Mouse (Mus musculus) MEL (cell line): ENCODE measurements around the gene Bmp2. TPM values are rescaled to one million over a fixed set of nuclear protein-coding genes. Genes with fewer than 3 reads are reported as not detected.

Experiments
- DNase-seq: peaks from one replicate; pipeline ENCODE4 v3.0.0; 2011; ENCODE audit warnings: low read depth, low spot score
- H3K27ac ChIP-seq: 2 replicates; pipeline ENCODE4 v1.5.1; 2012; ENCODE audit warnings: low read depth, mild to moderate bottlenecking, control low read depth, low read length, moderate library complexity; ENCODE audit not compliant: control insufficient read depth
- H3K27me3 ChIP-seq, 2 experiments: fragments of 150-350 bp in 1 of 2; sonication (generic) in 1 of 2; 2 replicates each; pipeline ENCODE4 v1.6.1; 2012; ENCODE audit warnings: low read length in 2 of 2, mild to moderate bottlenecking in 2 of 2, improper control_type of control experiment in 1 of 2, moderate library complexity in 1 of 2; ENCODE audit not compliant: insufficient read depth in 2 of 2, control insufficient read depth in 1 of 2
- H3K36me3 ChIP-seq, 2 experiments: 2 replicates each; pipeline ENCODE4 v1.6.1; 2012 to 2014; ENCODE audit warnings: low read length in 2 of 2, improper control_type of control experiment in 1 of 2, inconsistent platforms in 1 of 2, mild to moderate bottlenecking in 1 of 2; ENCODE audit not compliant: insufficient read depth in 2 of 2, control insufficient read depth in 1 of 2
- H3K4me1 ChIP-seq, 2 experiments: fragments of 150-350 bp in 1 of 2; sonication (generic) in 1 of 2; 2 replicates each; pipeline ENCODE4 v1.6.1; 2012; ENCODE audit warnings: low read length in 2 of 2, improper control_type of control experiment in 1 of 2, mild to moderate bottlenecking in 1 of 2; ENCODE audit not compliant: insufficient read depth in 2 of 2, control insufficient read depth in 1 of 2
- H3K4me3 ChIP-seq, 2 experiments: fragments of 150-350 bp in 1 of 2; sonication (generic) in 1 of 2; 2 replicates each; pipeline ENCODE4 v1.5.1; 2012; ENCODE audit warnings: low read depth in 2 of 2, low read length in 2 of 2, mild to moderate bottlenecking in 2 of 2, moderate library complexity in 2 of 2, control low read depth in 1 of 2, improper control_type of control experiment in 1 of 2; ENCODE audit not compliant: control insufficient read depth in 1 of 2, insufficient read depth in 1 of 2
- H3K79me2 ChIP-seq: 2 replicates; pipeline ENCODE4 v1.6.1; 2012; ENCODE audit warnings: mild to moderate bottlenecking, low read length, moderate library complexity; ENCODE audit not compliant: control insufficient read depth, poor library complexity, insufficient read depth
- H3K9ac ChIP-seq: 2 replicates; pipeline ENCODE4 v1.6.1; 2012; ENCODE audit warnings: low read depth, mild to moderate bottlenecking, control low read depth, low read length, moderate library complexity; ENCODE audit not compliant: control insufficient read depth, poor library complexity, severe bottlenecking
- H3K9me3 ChIP-seq: fragments of 150-350 bp; sonication (generic); replicated peaks from 2 replicates; pipeline ENCODE4 v1.6.1; 2012; ENCODE audit warnings: mild to moderate bottlenecking, low read length, improper control_type of control experiment, moderate library complexity; ENCODE audit not compliant: insufficient read depth
- BHLHE40 ChIP-seq: IDR thresholded peaks from 2 replicates; pipeline ENCODE4 v1.6.1; 2012; ENCODE audit warnings: low read depth, mild to moderate bottlenecking, inconsistent platforms, low read length, improper control_type of control experiment, borderline replicate concordance
- CHD1 ChIP-seq: IDR thresholded peaks from 2 replicates; pipeline ENCODE4 v1.6.1; 2012; ENCODE audit warnings: low read depth, mild to moderate bottlenecking, inconsistent platforms, low read length, improper control_type of control experiment
- CTCF ChIP-seq, 3 experiments: IDR thresholded peaks in 2 of 3; conservative IDR thresholded peaks in 1 of 3; 2 replicates each; pipeline ENCODE4 v1.5.1; 2011 to 2012; ENCODE audit warnings: low read length in 3 of 3, low read depth in 2 of 3, mild to moderate bottlenecking in 2 of 3, improper control_type of control experiment in 1 of 3, inconsistent platforms in 1 of 3, mixed read lengths in 1 of 3, moderate library complexity in 1 of 3; ENCODE audit not compliant: control insufficient read depth in 1 of 3, insufficient read depth in 1 of 3, poor library complexity in 1 of 3, severe bottlenecking in 1 of 3
- E2F4 ChIP-seq: IDR thresholded peaks from 2 replicates; pipeline ENCODE4 v1.6.1; 2011; ENCODE audit warnings: low read depth, low read length, improper control_type of control experiment, borderline replicate concordance
- GABPA ChIP-seq: IDR thresholded peaks from 2 replicates; pipeline ENCODE4 v1.6.1; 2012; ENCODE audit warnings: low read depth, mild to moderate bottlenecking, inconsistent platforms, low read length, improper control_type of control experiment, moderate library complexity
- HCFC1 ChIP-seq: IDR thresholded peaks from 2 replicates; pipeline ENCODE4 v1.6.1; 2012; ENCODE audit warnings: low read depth, mild to moderate bottlenecking, inconsistent platforms, low read length, improper control_type of control experiment, moderate library complexity
- JUND ChIP-seq: IDR thresholded peaks from 2 replicates; pipeline ENCODE4 v1.6.1; 2011; ENCODE audit warnings: low read depth, mild to moderate bottlenecking, improper control_type of control experiment, low read length
- KAT2A ChIP-seq: conservative IDR thresholded peaks from 2 replicates; pipeline ENCODE4 v1.6.1; 2012; ENCODE audit warnings: low read depth, low read length, improper control_type of control experiment, inconsistent platforms
- MAFK ChIP-seq: IDR thresholded peaks from 2 replicates; pipeline ENCODE4 v1.6.1; 2011; ENCODE audit warnings: low read depth, mild to moderate bottlenecking, low read length, improper control_type of control experiment, borderline replicate concordance
- MAZ ChIP-seq: IDR thresholded peaks from 2 replicates; pipeline ENCODE4 v1.6.1; 2012; ENCODE audit warnings: low read depth, mild to moderate bottlenecking, inconsistent platforms, low read length, improper control_type of control experiment
- MXI1 ChIP-seq: IDR thresholded peaks from 2 replicates; pipeline ENCODE4 v1.6.1; 2011; ENCODE audit warnings: mild to moderate bottlenecking, low read depth, low read length, improper control_type of control experiment
- MYC ChIP-seq: IDR thresholded peaks from 2 replicates; pipeline ENCODE4 v1.6.1; 2011; ENCODE audit warnings: low read depth, mild to moderate bottlenecking, low read length, improper control_type of control experiment, moderate library complexity
- NELFE ChIP-seq: IDR thresholded peaks from 2 replicates; pipeline ENCODE4 v1.6.1; 2011; ENCODE audit warnings: low read depth, low read length, improper control_type of control experiment
- SIN3A ChIP-seq: IDR thresholded peaks from 2 replicates; pipeline ENCODE4 v1.6.1; 2012; ENCODE audit warnings: low read length, improper control_type of control experiment, inconsistent platforms
- TAL1 ChIP-seq: IDR thresholded peaks from 2 replicates; pipeline ENCODE4 v1.6.1; 2012; ENCODE audit warnings: mild to moderate bottlenecking, inconsistent platforms, low read length, moderate library complexity, mixed read lengths
- USF1 ChIP-seq: IDR thresholded peaks from 2 replicates; pipeline ENCODE4 v1.6.1; 2014; ENCODE audit warnings: low read depth, mild to moderate bottlenecking, inconsistent platforms, low read length, improper control_type of control experiment, moderate library complexity
- ZC3H11A ChIP-seq: IDR thresholded peaks from 2 replicates; pipeline ENCODE4 v1.6.1; 2012; ENCODE audit warnings: low read depth, mild to moderate bottlenecking, inconsistent platforms, low read length, improper control_type of control experiment
- ZKSCAN1 ChIP-seq: IDR thresholded peaks from 2 replicates; pipeline ENCODE4 v1.6.1; 2012; ENCODE audit warnings: low read depth, mild to moderate bottlenecking, inconsistent platforms, low read length, improper control_type of control experiment, moderate library complexity
- polyA plus RNA-seq, 2 experiments: library from polyadenylated mRNA; stranded (reverse) in 1 of 2; unstranded in 1 of 2; fragments of >175 nt in 1 of 2; fragments of >200 nt in 1 of 2; gene quantifications; 2 replicates each; pipeline versions ENCODE4 v1.2.1 to v1.2.4; 2012; ENCODE audit warnings: low replicate concordance in 2 of 2, low read depth in 1 of 2; ENCODE audit not compliant: insufficient read length in 2 of 2, insufficient read depth in 1 of 2, missing spikeins in 1 of 2
- total RNA-seq: library from RNA; depleted of rRNA; stranded (reverse); fragments of 300-350 nt; gene quantifications from 2 replicates; pipeline ENCODE4 v1.2.3, GENCODE M21; 2012

The Bmp2 gene
- total and polyA plus RNA-seq, 3 experiments = not detected

DNA sequence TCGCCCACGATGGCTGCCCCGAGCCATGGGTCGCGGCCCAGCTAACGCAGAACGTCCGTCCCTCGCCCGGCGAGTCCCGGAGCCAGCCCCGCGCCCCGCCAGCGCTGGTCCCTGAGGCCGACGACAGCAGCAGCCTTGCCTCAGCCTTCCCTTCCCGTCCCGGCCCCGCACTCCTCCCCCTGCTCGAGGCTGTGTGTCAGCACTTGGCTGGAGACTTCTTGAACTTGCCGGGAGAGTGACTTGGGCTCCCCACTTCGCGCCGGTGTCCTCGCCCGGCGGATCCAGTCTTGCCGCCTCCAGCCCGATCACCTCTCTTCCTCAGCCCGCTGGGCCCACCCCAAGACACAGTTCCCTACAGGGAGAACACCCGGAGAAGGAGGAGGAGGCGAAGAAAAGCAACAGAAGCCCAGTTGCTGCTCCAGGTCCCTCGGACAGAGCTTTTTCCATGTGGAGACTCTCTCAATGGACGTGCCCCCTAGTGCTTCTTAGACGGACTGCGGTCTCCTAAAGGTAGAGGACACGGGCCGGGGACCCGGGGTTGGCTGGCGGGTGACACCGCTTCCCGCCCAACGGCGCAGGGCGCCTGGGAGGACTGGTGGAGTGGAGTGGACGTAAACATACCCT is 995 bp downstream of the Bmp2 start:
- Histone ChIP-seq H3K36me3 (no peaks in the 10 kb centered on the region), H3K4me1 (no peaks in the 10 kb centered on the region), H3K9me3 (no peaks in the 10 kb centered on the region), H3K9ac (no peak overlapping the region), H3K4me3 (no peak overlapping the region), H3K27ac (no peak overlapping the region), H3K79me2 (no peaks in the 10 kb centered on the region), H3K27me3 (no peaks in the 10 kb centered on the region)
- no peak for DNase-seq
- TF ChIP-seq HCFC1 (no peak), MAZ (no peak), BHLHE40 (no peak)

DNA sequence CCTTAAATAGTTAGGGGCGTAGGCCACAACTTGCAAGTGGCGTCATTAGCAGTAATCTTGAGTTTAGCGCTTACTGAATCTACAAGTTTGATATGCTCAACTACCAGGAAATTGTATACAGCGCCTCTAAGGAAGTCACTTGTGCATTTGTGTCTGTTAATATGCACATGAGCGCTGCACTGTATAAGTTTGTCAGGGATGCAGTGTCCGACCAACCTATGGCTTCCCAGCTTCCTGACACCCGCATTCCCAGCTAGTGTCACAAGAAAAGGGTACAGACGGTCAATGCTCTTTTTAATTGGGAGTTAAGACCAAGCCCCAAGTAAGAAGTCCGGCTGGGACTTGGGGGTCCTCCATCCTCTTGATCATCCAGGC is 1.9 kb downstream of the Bmp2 start:
- Histone ChIP-seq H3K27ac (no peak overlapping the region), H3K4me1 (no peaks in the 10 kb centered on the region), H3K4me3 (no peak overlapping the region), H3K9ac (no peak overlapping the region), H3K9me3 (no peaks in the 10 kb centered on the region), H3K36me3 (no peaks in the 10 kb centered on the region), H3K79me2 (no peaks in the 10 kb centered on the region), H3K27me3 (no peaks in the 10 kb centered on the region)
- no peak for DNase-seq
- no peak for TF ChIP-seq MXI1
- no peak for TF ChIP-seq ZC3H11A
- no peak for TF ChIP-seq E2F4
- no peak for TF ChIP-seq SIN3A
- TF ChIP-seq TAL1 = no peak
- no peak for TF ChIP-seq MAFK
- TF ChIP-seq GABPA = no peak
- no peak for TF ChIP-seq KAT2A
- TF ChIP-seq CTCF (IDR thresholded peaks at IDR 0.05 in 2 of 3, conservative IDR thresholded peaks at IDR 0.05 in 1 of 3; ENCODE audit: control insufficient read depth in 1 of 3, insufficient read depth in 1 of 3, low read depth in 2 of 3, low read length in 3 of 3, poor library complexity in 1 of 3, severe bottlenecking in 1 of 3) = no peak
- TF ChIP-seq USF1 = no peak
- TF ChIP-seq ZKSCAN1 = no peak
- no peak for TF ChIP-seq JUND
- no peak for TF ChIP-seq MYC
- no peak for TF ChIP-seq CHD1
- no peak for TF ChIP-seq NELFE
